Mouse (Mus musculus) kidney, adult 8-10 months (tissue): ENCODE results near the gene Bmpr1b.
A peak's percentile ranks its signal among the peaks of the same experiment; 100 is the strongest.

ENCODE experiments used
- DNase-seq, 2 experiments: peaks; one replicate each; pipeline ENCODE4 v3.0.0; 2022

The Bmpr1b gene

GRCm38 (mm10) chr3:141984548-141984947 is 184.7 kb downstream of the Bmpr1b start:
- DNase-seq, result no peak

GRCm38 (mm10) chr3:141981613-141982432 is 187.4 kb downstream of the Bmpr1b start:
- DNase-seq, result peak; percentile 6 to 17

- peak in 1 of 2 experiments; percentile 9 for DNase-seq
Measured at GRCm38 (mm10) chr3:141966244-141966643, 203.0 kb downstream of the Bmpr1b start.

- DNase-seq, result no peak
Measured at GRCm38 (mm10) chr3:141952931-141953330, 216.3 kb downstream of the Bmpr1b start.

GRCm38 (mm10) chr3:141950642-141951041 is 218.6 kb downstream of the Bmpr1b start:
- no peak for DNase-seq

GRCm38 (mm10) chr3:141948506-141948905 is 220.7 kb downstream of the Bmpr1b start:
- DNase-seq, result no peak

GRCm38 (mm10) chr3:141948096-141948495 is 221.1 kb downstream of the Bmpr1b start:
- no peak for DNase-seq

- DNase-seq, result no peak
Measured at GRCm38 (mm10) chr3:141946846-141947245, 222.4 kb downstream of the Bmpr1b start.

GRCm38 (mm10) chr3:141943317-141943742 is 225.9 kb downstream of the Bmpr1b start:
- no peak for DNase-seq

GRCm38 (mm10) chr3:141940207-141940606 is 229.0 kb downstream of the Bmpr1b start:
- DNase-seq, result no peak

- DNase-seq, result no peak
Measured at GRCm38 (mm10) chr3:141936594-141937272, 232.5 kb downstream of the Bmpr1b start.

- DNase-seq, result peak in 1 of 2 experiments; percentile 5
Measured at GRCm38 (mm10) chr3:141932956-141933355, 236.3 kb downstream of the Bmpr1b start.

- DNase-seq, result no peak
Measured at GRCm38 (mm10) chr3:141931372-141932092, 237.7 kb downstream of the Bmpr1b start.

GRCm38 (mm10) chr3:141923442-141923841 is 245.8 kb downstream of the Bmpr1b start:
- DNase-seq, result no peak

GRCm38 (mm10) chr3:141921161-141921560 is 248.1 kb downstream of the Bmpr1b start:
- no peak for DNase-seq

- no peak for DNase-seq
Measured at GRCm38 (mm10) chr3:141919661-141920060, 249.6 kb downstream of the Bmpr1b start.

GRCm38 (mm10) chr3:141917166-141917565 is 252.1 kb downstream of the Bmpr1b start:
- DNase-seq, result no peak

- no peak for DNase-seq
Measured at GRCm38 (mm10) chr3:141915995-141916394, 253.2 kb downstream of the Bmpr1b start.

- no peak for DNase-seq
Measured at GRCm38 (mm10) chr3:141914588-141914987, 254.6 kb downstream of the Bmpr1b start.

GRCm38 (mm10) chr3:141909136-141909535 is 260.1 kb downstream of the Bmpr1b start:
- no peak for DNase-seq

- no peak for DNase-seq
Measured at GRCm38 (mm10) chr3:141905903-141906623, 263.2 kb downstream of the Bmpr1b start.

GRCm38 (mm10) chr3:141900361-141900760 is 268.9 kb downstream of the Bmpr1b start:
- DNase-seq, result no peak

- DNase-seq, result no peak
Measured at GRCm38 (mm10) chr3:141899521-141899920, 269.7 kb downstream of the Bmpr1b start.
